Mouse (Mus musculus): ENCODE results near the gene Fam32a. TPM values are rescaled to one million over a fixed set of nuclear protein-coding genes. Genes with fewer than 3 reads are reported as not detected.

Fam32a gene
- polyA plus RNA-seq, 2 experiments: 56.4 to 58.9 TPM

DNA sequence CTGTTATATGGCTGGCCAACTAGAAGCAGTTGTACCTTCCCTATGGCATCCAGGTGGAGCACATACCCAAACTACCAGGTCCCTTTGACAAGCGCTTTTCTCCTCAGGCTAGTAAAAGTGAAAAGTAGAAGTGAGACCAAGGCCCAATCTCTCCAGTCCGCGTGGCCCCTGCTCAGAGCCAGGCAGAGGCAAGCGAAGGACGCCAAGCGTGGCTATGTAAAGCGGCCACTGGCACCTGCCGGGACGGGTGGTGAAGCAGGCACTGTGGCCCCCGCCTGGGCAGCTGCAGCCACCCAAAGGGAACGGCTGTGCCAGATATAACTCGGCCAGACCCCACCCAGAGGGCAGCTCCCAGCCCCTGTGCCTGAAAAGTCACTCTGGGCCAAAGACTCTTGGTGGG, 51.1 kb downstream of the Fam32a start:
- H3K4me2 ChIP-seq (replicated peaks; ENCODE audit: low read depth, low read length, severe bottlenecking): no peak overlapping the region
- WGBS: 83% methylated on average over 12 of the region's 12 CpGs
- no peak for DNase-seq (ENCODE audit: low spot score)
- no peak overlapping the region for H3K9ac ChIP-seq (ENCODE audit: low read depth, low read length, severe bottlenecking)
- H3K27ac ChIP-seq (replicated peaks; ENCODE audit: low read depth, low read length): no peak overlapping the region
- no peak overlapping the region for H3K4me3 ChIP-seq (replicated peaks; ENCODE audit: low read length)
- H3K9me3 ChIP-seq (ENCODE audit: control insufficient read depth, low read length): no peaks in the 10 kb centered on the region
- no peaks in the 10 kb centered on the region for H3K4me1 ChIP-seq (ENCODE audit: control insufficient read depth, insufficient read depth, low read length)
- H3K27me3 ChIP-seq (ENCODE audit: control insufficient read depth, insufficient read depth, low read length): no peaks in the 10 kb centered on the region
- no peak for ATAC-seq (ENCODE audit: low FRiP score, low read depth)
- TF ChIP-seq POLR2A (IDR thresholded peaks at IDR 0.05; ENCODE audit: borderline replicate concordance, extremely low read depth, insufficient read depth, insufficient read length): no peak
- H3K36me3 ChIP-seq (ENCODE audit: control insufficient read depth, insufficient read depth, low read length): no peaks in the 10 kb centered on the region

DNA sequence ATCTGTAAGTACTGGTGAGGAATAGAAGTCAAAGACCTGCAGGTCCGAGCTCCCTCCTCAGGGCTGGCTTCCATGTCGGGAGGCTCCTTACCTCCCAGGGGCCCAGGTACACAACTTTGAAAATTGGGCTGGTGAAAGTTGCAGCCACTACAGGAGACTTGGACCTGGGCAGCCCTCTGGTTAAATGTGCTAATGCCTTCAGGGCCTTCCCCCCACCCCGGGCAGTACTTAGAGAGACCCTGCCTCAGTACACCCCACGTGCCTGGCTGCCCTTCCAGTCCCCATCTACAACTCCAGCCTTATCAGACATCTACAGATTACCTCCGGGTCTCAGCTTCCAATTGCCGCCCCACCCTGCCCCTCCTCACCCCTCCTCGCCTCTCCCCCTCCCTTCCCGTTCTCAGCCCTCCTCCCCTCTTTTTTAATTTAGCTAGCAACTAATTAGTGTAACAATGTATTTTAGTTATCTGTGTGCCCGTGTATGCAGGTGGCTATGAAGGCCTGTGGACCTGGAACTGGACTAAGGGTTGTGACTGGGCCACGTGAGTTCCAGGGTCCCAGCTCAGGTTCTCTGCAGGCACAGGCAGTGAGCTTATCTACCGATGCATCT, 51.6 kb downstream of the Fam32a start:
- ATAC-seq (ENCODE audit: low FRiP score, low read depth) (no peak), DNase-seq (ENCODE audit: low spot score) (no peak)
- Histone ChIP-seq H3K4me3 (replicated peaks; ENCODE audit: low read length) (no peak overlapping the region), H3K27ac (replicated peaks; ENCODE audit: low read depth, low read length) (no peak overlapping the region), H3K4me2 (replicated peaks; ENCODE audit: low read depth, low read length, severe bottlenecking) (no peak overlapping the region), H3K9me3 (ENCODE audit: control insufficient read depth, low read length) (no peaks in the 10 kb centered on the region), H3K4me1 (ENCODE audit: control insufficient read depth, insufficient read depth, low read length) (no peaks in the 10 kb centered on the region), H3K36me3 (ENCODE audit: control insufficient read depth, insufficient read depth, low read length) (no peaks in the 10 kb centered on the region), H3K9ac (ENCODE audit: low read depth, low read length, severe bottlenecking) (no peak overlapping the region), H3K27me3 (ENCODE audit: control insufficient read depth, insufficient read depth, low read length) (no peaks in the 10 kb centered on the region)
- no peak for TF ChIP-seq POLR2A (IDR thresholded peaks at IDR 0.05; ENCODE audit: borderline replicate concordance, extremely low read depth, insufficient read depth, insufficient read length)
- WGBS: 74% methylated on average over 11 of the region's 11 CpGs

DNA sequence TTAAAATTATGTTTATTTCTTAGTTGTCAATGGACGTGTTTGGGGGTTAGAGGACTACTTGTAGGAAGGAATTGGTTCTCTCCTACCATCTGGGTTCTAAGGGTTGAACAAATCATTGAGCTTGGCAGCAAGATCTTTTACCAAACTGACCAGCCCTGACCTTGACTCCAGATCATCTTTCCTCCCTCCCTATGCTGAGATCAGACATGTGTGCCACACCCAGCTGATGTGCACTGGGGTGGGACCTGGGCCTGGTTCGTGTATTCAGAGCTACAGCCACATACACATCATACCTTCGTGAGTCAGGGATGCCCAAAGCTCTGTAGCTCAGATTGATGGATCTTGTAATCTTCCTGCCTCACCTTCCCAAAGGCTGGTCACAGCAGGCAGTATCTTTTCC, 52.2 kb downstream of the Fam32a start:
- DNase-seq (ENCODE audit: low spot score): no peak
- ATAC-seq (ENCODE audit: low FRiP score, low read depth): no peak
- no peaks in the 10 kb centered on the region for H3K36me3 ChIP-seq (ENCODE audit: control insufficient read depth, insufficient read depth, low read length)
- no peak for TF ChIP-seq POLR2A (IDR thresholded peaks at IDR 0.05; ENCODE audit: borderline replicate concordance, extremely low read depth, insufficient read depth, insufficient read length)
- H3K9ac ChIP-seq (ENCODE audit: low read depth, low read length, severe bottlenecking): no peak overlapping the region
- H3K4me3 ChIP-seq (replicated peaks; ENCODE audit: low read length): no peak overlapping the region
- H3K27me3 ChIP-seq (ENCODE audit: control insufficient read depth, insufficient read depth, low read length): no peaks in the 10 kb centered on the region
- no peak overlapping the region for H3K4me2 ChIP-seq (replicated peaks; ENCODE audit: low read depth, low read length, severe bottlenecking)
- no peak overlapping the region for H3K27ac ChIP-seq (replicated peaks; ENCODE audit: low read depth, low read length)
- H3K4me1 ChIP-seq (ENCODE audit: control insufficient read depth, insufficient read depth, low read length): no peaks in the 10 kb centered on the region
- no peaks in the 10 kb centered on the region for H3K9me3 ChIP-seq (ENCODE audit: control insufficient read depth, low read length)
- WGBS: 69% methylated on average over 3 of the region's 3 CpGs

DNA sequence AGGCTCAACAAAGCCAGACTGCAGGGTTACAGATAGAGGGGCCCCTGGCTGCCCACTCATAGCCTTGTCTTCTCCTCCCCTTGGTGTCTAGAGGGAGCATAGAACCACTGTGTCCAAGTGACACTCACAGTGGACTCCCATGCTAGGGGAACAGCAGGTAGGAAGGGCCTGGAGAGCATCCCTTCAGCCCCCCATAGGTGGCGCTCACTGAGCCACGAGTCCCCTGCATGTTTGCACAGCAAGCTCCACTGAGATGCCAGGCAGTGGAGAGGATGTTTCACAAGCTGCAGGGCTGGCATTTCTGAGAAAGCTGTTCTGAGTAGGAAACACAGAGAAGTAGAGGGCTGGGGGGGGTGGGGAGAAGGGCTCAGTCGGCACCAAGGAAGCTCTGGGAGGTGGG, 52.8 kb downstream of the Fam32a start:
- no peak for TF ChIP-seq POLR2A (IDR thresholded peaks at IDR 0.05; ENCODE audit: borderline replicate concordance, extremely low read depth, insufficient read depth, insufficient read length)
- no peaks in the 10 kb centered on the region for H3K9me3 ChIP-seq (ENCODE audit: control insufficient read depth, low read length)
- H3K36me3 ChIP-seq (ENCODE audit: control insufficient read depth, insufficient read depth, low read length): no peaks in the 10 kb centered on the region
- WGBS: 20% methylated on average over 3 of the region's 3 CpGs
- DNase-seq (ENCODE audit: low spot score): peak; percentile 26
- no peak for ATAC-seq (ENCODE audit: low FRiP score, low read depth)
- H3K27ac ChIP-seq (replicated peaks; ENCODE audit: low read depth, low read length): no peak overlapping the region
- no peak overlapping the region; the same call in 1 of the 2 replicates for H3K9ac ChIP-seq (ENCODE audit: low read depth, low read length, severe bottlenecking)
- no peaks in the 10 kb centered on the region for H3K27me3 ChIP-seq (ENCODE audit: control insufficient read depth, insufficient read depth, low read length)
- H3K4me2 ChIP-seq (replicated peaks; ENCODE audit: low read depth, low read length, severe bottlenecking): no peak overlapping the region
- no peak overlapping the region for H3K4me3 ChIP-seq (replicated peaks; ENCODE audit: low read length)
- H3K4me1 ChIP-seq (ENCODE audit: control insufficient read depth, insufficient read depth, low read length): no peaks in the 10 kb centered on the region

DNA sequence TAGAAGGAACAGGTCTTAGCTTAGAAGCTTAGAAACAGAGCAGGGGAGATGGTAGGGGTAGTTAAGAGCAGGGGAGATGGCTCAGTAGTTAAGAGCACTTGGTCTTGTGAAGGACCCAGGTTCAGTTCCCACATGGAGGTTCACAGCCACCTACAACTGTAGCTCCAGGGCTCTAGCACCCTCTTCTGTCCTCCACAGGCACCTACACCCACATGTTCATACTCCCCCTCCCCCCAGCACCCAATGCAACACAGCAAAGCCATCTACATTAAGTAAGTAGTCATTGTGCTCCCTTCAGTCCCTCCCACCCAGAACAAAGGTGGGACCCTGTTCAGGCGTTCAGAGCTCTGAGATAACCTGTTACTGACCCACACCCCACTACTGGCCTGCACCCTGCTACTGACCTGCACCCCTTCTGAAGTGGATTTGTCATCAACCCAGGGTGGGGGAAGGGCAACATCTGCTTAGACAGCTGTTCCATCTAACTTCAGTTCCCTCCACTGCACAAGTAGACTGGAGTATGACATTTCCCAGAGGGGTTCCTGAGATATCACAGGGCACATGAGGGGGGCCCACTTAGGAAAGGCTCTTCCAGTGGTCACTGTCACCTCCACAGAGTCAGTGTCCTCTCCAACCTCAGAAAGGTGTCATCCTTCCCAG, 53.7 kb downstream of the Fam32a start:
- no peaks in the 10 kb centered on the region for H3K36me3 ChIP-seq (ENCODE audit: control insufficient read depth, insufficient read depth, low read length)
- H3K4me2 ChIP-seq (replicated peaks; ENCODE audit: low read depth, low read length, severe bottlenecking): no peak overlapping the region
- no peak for DNase-seq (ENCODE audit: low spot score)
- no peak for ATAC-seq (ENCODE audit: low FRiP score, low read depth)
- H3K27ac ChIP-seq (replicated peaks; ENCODE audit: low read depth, low read length): no peak overlapping the region
- no peak overlapping the region for H3K9ac ChIP-seq (ENCODE audit: low read depth, low read length, severe bottlenecking)
- TF ChIP-seq POLR2A (IDR thresholded peaks at IDR 0.05; ENCODE audit: borderline replicate concordance, extremely low read depth, insufficient read depth, insufficient read length): no peak
- 92% methylated on average over 1 of the region's 1 CpGs for WGBS
- H3K9me3 ChIP-seq (ENCODE audit: control insufficient read depth, low read length): no peaks in the 10 kb centered on the region
- H3K27me3 ChIP-seq (ENCODE audit: control insufficient read depth, insufficient read depth, low read length): no peaks in the 10 kb centered on the region
- H3K4me1 ChIP-seq (ENCODE audit: control insufficient read depth, insufficient read depth, low read length): no peaks in the 10 kb centered on the region
- H3K4me3 ChIP-seq (replicated peaks; ENCODE audit: low read length): no peak overlapping the region

Measured in limb, embryonic 14.5 days (tissue).